Mouse (Mus musculus) ES-Bruce4 (cell line): Measurements from ENCODE around the gene Rabac1. TPM values are rescaled to one million over a fixed set of nuclear protein-coding genes. Genes with fewer than 3 reads are reported as not detected.

Source experiments
- H3K27ac ChIP-seq: 2 replicates; pipeline ENCODE4 v1.5.1; 2012; ENCODE audit warnings: low read length, inconsistent platforms; ENCODE audit not compliant: insufficient read depth
- H3K27me3 ChIP-seq: 2 replicates; pipeline ENCODE4 v1.6.1; 2012; ENCODE audit warnings: mild to moderate bottlenecking, low read length, inconsistent platforms; ENCODE audit not compliant: control insufficient read depth, poor library complexity, insufficient read depth, severe bottlenecking
- H3K36me3 ChIP-seq: 2 replicates; pipeline ENCODE4 v1.6.1; 2012; ENCODE audit warnings: inconsistent platforms, mild to moderate bottlenecking, low read length, moderate library complexity; ENCODE audit not compliant: control insufficient read depth, poor library complexity, insufficient read depth, severe bottlenecking
- H3K4me1 ChIP-seq: one replicate; pipeline ENCODE4 v1.8.1; 2011; ENCODE audit warnings: low read length; ENCODE audit not compliant: control insufficient read depth, insufficient read depth
- H3K4me3 ChIP-seq: 2 replicates; pipeline ENCODE4 v1.5.1; 2011; ENCODE audit warnings: low read depth, mild to moderate bottlenecking, low read length
- H3K9ac ChIP-seq: 2 replicates; pipeline ENCODE4 v1.6.1; 2012; ENCODE audit warnings: low read depth, mild to moderate bottlenecking, inconsistent platforms; ENCODE audit not compliant: poor library complexity, severe bottlenecking
- H3K9me3 ChIP-seq: replicated peaks from 2 replicates; pipeline ENCODE4 v1.6.1; 2012; ENCODE audit warnings: mild to moderate bottlenecking, low read length, inconsistent platforms; ENCODE audit not compliant: control insufficient read depth, poor library complexity, insufficient read depth, severe bottlenecking
- CTCF ChIP-seq: IDR thresholded peaks from one replicate; pipeline ENCODE4 v1.8.1; 2011; ENCODE audit warnings: low read depth, low read length
- EP300 ChIP-seq: IDR thresholded peaks from 2 replicates; pipeline ENCODE4 v1.6.1; 2011; ENCODE audit warnings: low read depth, low read length; ENCODE audit not compliant: insufficient read depth
- POLR2A ChIP-seq: IDR thresholded peaks from one replicate; pipeline ENCODE4 v1.8.1; 2011; ENCODE audit warnings: low read length; ENCODE audit not compliant: insufficient read depth
- polyA plus RNA-seq: library from polyadenylated mRNA; stranded (reverse); fragments of >200 nt; gene quantifications from 2 replicates; pipeline ENCODE4 v1.2.4, GENCODE M21; 2011; ENCODE audit warnings: low read depth; ENCODE audit not compliant: missing spikeins, insufficient read depth, insufficient read length

The Rabac1 gene
- polyA plus RNA-seq, 1 experiment = 84.4 TPM

DNA sequence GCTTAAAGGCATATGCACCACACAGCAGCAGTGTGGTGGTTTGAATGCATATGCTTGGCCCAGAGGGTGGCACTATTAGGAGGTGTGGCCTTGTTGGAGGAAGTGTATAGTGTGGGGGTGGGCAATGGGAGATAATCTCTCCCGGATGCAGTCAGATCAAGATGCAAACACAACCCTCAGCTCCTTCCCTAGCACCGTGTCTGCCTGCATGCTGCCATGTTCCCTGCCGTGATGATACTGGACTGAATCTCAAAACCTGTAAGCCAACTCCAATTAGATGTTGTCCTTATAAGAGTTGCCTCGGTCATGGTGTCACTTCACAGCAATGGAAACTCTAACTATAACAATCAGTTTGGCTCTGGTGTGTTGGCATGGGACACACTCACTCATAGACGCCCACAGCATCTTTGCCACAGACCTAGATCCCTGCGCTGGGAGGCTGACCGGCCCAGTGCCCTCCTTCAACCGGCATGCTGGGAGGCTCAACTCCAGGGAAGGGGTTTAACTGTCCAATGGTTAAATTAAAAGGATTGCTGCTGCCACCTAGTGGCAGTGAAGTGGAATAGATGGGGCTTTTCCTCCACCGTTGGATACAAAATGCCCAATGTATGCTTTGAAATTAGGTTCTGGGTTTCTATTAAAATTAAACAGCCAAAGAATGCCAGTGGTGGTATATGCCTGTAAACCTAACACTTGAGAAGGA, 2.5 kb upstream of the Rabac1 start:
- Histone ChIP-seq H3K9me3 (no peaks in the 10 kb centered on the region), H3K27ac (no peak overlapping the region), H3K27me3 (no peaks in the 10 kb centered on the region), H3K4me1 (peaks cover 3% of the 10 kb centered on the region), H3K9ac (no peak overlapping the region), H3K4me3 (no peak overlapping the region), H3K36me3 (no peaks in the 10 kb centered on the region)
- TF ChIP-seq EP300 (no peak), POLR2A (no peak), CTCF (peak; percentile 26)

DNA sequence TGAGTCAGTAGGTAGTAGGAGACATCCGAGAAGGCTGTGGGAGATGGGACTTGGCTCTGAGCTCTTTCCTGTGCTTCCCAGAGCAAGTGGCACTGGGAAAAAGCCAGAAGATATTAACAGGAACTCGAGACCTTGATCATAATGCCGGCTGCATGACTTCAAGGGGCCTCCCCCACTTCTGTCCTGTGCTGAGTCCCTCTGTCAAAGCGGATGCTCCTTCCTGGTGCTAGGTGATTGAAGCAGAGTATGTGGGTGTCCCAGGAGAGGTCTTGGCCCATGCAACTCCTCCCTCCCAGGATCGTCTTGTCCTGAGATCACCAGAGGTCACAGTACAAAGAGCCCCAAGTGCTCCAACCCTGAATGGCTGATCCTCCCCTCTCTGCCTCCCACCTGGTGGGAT, 1.3 kb upstream of the Rabac1 start:
- H3K4me1 ChIP-seq = peaks cover 3% of the 10 kb centered on the region
- H3K27ac ChIP-seq = no peak overlapping the region
- no peak overlapping the region for H3K9ac ChIP-seq
- TF ChIP-seq POLR2A = no peak
- TF ChIP-seq EP300 = no peak
- no peak for TF ChIP-seq CTCF
- no peaks in the 10 kb centered on the region for H3K9me3 ChIP-seq
- H3K4me3 ChIP-seq = no peak overlapping the region
- no peaks in the 10 kb centered on the region for H3K36me3 ChIP-seq
- no peaks in the 10 kb centered on the region for H3K27me3 ChIP-seq

GRCm38 (mm10) chr7:24973208-24973607, 654 bp upstream of the Rabac1 start:
- Histone ChIP-seq H3K4me1 (peaks cover 3% of the 10 kb centered on the region), H3K9ac (no peak overlapping the region), H3K27ac (no peak overlapping the region), H3K27me3 (no peaks in the 10 kb centered on the region), H3K36me3 (no peaks in the 10 kb centered on the region), H3K9me3 (no peaks in the 10 kb centered on the region), H3K4me3 (no peak overlapping the region)
- TF ChIP-seq POLR2A (no peak), CTCF (no peak), EP300 (no peak)

GRCm38 (mm10) chr7:24971261-24971971, 1.1 kb downstream of the Rabac1 start:
- no peak overlapping the region for H3K9ac ChIP-seq
- peak overlapping the region; percentile 95 for H3K4me3 ChIP-seq
- H3K27ac ChIP-seq = no peak overlapping the region
- TF ChIP-seq EP300 (no peak), CTCF (peak; percentile 78)
- no peaks in the 10 kb centered on the region for H3K36me3 ChIP-seq
- no peaks in the 10 kb centered on the region for H3K9me3 ChIP-seq
- no peaks in the 10 kb centered on the region for H3K27me3 ChIP-seq
- H3K4me1 ChIP-seq = peaks cover 3% of the 10 kb centered on the region

DNA sequence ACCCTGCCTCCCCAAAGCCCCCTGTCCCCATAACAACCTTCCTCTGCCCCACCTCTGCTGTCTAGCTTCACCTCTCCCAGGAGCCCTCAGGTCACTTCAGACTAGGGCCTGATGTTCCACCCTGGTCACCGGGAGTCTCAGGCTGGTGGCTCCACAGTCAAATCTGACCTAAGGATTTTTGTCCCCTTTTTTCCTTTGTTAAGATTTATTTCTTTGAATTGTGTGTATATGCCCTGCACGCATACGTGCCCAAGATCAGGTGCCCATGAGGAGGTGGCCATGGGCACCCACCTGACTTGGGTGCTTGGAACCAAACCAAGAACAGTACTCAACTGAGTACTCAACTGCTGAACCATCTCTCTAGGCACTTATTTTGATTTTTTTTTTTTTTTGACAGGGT, 2.2 kb downstream of the Rabac1 start:
- Histone ChIP-seq H3K27me3 (no peaks in the 10 kb centered on the region), H3K4me3 (no peak overlapping the region), H3K36me3 (no peaks in the 10 kb centered on the region), H3K4me1 (peaks cover 3% of the 10 kb centered on the region), H3K9me3 (no peaks in the 10 kb centered on the region), H3K9ac (no peak overlapping the region), H3K27ac (no peak overlapping the region)
- TF ChIP-seq CTCF (no peak), POLR2A (no peak), EP300 (no peak)

DNA sequence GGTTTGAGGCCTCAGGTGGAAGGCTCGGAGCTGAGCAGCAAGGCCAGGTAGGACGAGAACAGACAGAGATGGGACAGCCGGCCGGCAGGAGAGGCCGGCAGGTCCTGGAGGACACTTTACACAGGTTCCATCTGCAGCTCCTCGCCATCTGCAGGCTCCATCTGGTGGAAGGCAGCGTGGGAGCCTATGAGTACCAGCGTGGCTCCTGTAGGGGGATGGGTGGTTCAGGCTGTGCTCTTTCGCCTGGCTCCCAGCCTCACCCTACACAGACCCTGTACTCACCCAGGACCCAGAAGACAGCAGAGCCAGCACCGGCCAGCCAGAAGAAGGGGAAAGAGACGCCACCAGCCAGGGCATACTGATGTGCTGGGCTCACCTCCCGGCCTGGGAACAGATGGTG, 2.7 kb downstream of the Rabac1 start:
- Histone ChIP-seq H3K27me3 (no peaks in the 10 kb centered on the region), H3K9me3 (no peaks in the 10 kb centered on the region), H3K27ac (no peak overlapping the region), H3K4me3 (no peak overlapping the region), H3K9ac (no peak overlapping the region), H3K4me1 (peaks cover 2% of the 10 kb centered on the region), H3K36me3 (no peaks in the 10 kb centered on the region)
- TF ChIP-seq POLR2A = no peak
- no peak for TF ChIP-seq EP300
- TF ChIP-seq CTCF = no peak
